ENCODE assay signal across 15 mouse cellular contexts in the genomic region with DNA sequence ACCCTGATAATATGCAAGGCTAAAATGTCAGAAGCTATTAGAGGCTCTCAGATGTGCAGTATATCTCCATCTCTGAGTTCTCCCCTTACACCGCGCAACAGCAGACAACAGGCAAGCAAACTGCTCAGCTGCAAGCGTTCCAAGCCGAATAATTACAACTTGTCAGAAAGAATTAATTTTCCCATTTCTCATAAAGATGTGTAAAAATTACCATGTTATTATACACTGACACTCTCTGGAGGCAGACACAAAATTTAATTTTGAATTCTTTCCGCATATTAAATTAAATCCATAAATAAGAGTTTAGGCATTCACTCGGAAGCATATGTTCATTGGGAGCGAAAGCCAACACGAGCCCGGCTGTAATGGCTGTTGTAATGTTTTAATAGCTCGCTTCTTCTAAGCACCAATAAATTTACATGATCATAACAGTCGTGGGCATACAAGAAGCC.
A peak's percentile ranks its signal among the peaks of the same experiment; 100 is the strongest.
DNase-seq lines count a peak whose midpoint lies in the region; ATAC-seq and TF ChIP-seq lines count a peak whose summit lies in the region.
"Had no signal": no experiment of that assay in that cellular context is flagged by ENCODE, and none has a peak within 500 bp of the region (broad histone marks: within the 10 kb centered on the region; RNA-seq: fewer than 3 reads in every experiment).

No protein-coding gene starts in this region.

- no peak overlapping the region for H3K4me2 ChIP-seq in midbrain, embryonic 13.5 days (replicated peaks)
- no peak overlapping the region for H3K4me2 ChIP-seq in midbrain, embryonic 11.5 days
- peak overlapping the region; percentile 17 for H3K4me2 ChIP-seq in forebrain, embryonic 16.5 days (ENCODE audit: low read length)
- H3K4me2 ChIP-seq in hindbrain, postnatal 0 days (ENCODE audit: low read depth, low read length), result 0 out of 2 replicates have a peak overlapping the region, but pooled peaks have one; percentile 16
- H3K4me2 ChIP-seq in neural tube, embryonic 14.5 days (ENCODE audit: low read depth, low read length), result no peak overlapping the region
- H3K4me2 ChIP-seq: embryonic facial prominence, embryonic 12.5 days; kidney, embryonic 15.5 days; liver, embryonic 13.5 days had no signal

- no peaks in the 10 kb centered on the region for H3K9me3 ChIP-seq in midbrain, embryonic 13.5 days
- no peaks in the 10 kb centered on the region for H3K9me3 ChIP-seq in midbrain, embryonic 11.5 days (ENCODE audit: control insufficient read depth, low read length)
- H3K9me3 ChIP-seq in forebrain, embryonic 16.5 days (ENCODE audit: control insufficient read depth, low read length), result no peaks in the 10 kb centered on the region
- no peaks in the 10 kb centered on the region for H3K9me3 ChIP-seq in hindbrain, postnatal 0 days (ENCODE audit: low read length)
- no peaks in the 10 kb centered on the region for H3K9me3 ChIP-seq in neural tube, embryonic 14.5 days (ENCODE audit: control insufficient read depth, low read length)
- H3K9me3 ChIP-seq: embryonic facial prominence, embryonic 12.5 days; kidney, embryonic 15.5 days; liver, embryonic 13.5 days had no signal

- H3K36me3 ChIP-seq in midbrain, embryonic 13.5 days, result no peaks in the 10 kb centered on the region
- no peaks in the 10 kb centered on the region for H3K36me3 ChIP-seq in midbrain, embryonic 11.5 days (ENCODE audit: control insufficient read depth, insufficient read depth, low read length)
- no peaks in the 10 kb centered on the region for H3K36me3 ChIP-seq in forebrain, embryonic 16.5 days (ENCODE audit: control insufficient read depth, insufficient read depth)
- no peaks in the 10 kb centered on the region for H3K36me3 ChIP-seq in hindbrain, postnatal 0 days (ENCODE audit: insufficient read depth, low read length)
- no peaks in the 10 kb centered on the region for H3K36me3 ChIP-seq in neural tube, embryonic 14.5 days (ENCODE audit: control insufficient read depth, insufficient read depth, low read length)
- H3K36me3 ChIP-seq: embryonic facial prominence, embryonic 12.5 days; G1E; kidney, embryonic 15.5 days; liver, embryonic 13.5 days had no signal

- TF ChIP-seq CTCF in hindbrain, postnatal 0 days (IDR thresholded peaks at IDR 0.05; ENCODE audit: low read depth), result no peak

- H3K27ac ChIP-seq in midbrain, embryonic 13.5 days, result no peak overlapping the region
- no peak overlapping the region for H3K27ac ChIP-seq in midbrain, embryonic 11.5 days (ENCODE audit: low read depth, low read length)
- peak overlapping the region; percentile 89 for H3K27ac ChIP-seq in forebrain, embryonic 16.5 days (ENCODE audit: low read length)
- H3K27ac ChIP-seq in hindbrain, postnatal 0 days, result no peak overlapping the region
- no peak overlapping the region for H3K27ac ChIP-seq in neural tube, embryonic 14.5 days (ENCODE audit: low read depth, low read length)
- H3K27ac ChIP-seq: embryonic facial prominence, embryonic 12.5 days; heart, adult 2 months; kidney, embryonic 15.5 days; liver, embryonic 13.5 days had no signal

- H3K4me3 ChIP-seq in midbrain, embryonic 13.5 days (replicated peaks), result no peak overlapping the region
- no peak overlapping the region for H3K4me3 ChIP-seq in midbrain, embryonic 11.5 days (ENCODE audit: low read depth, low read length)
- H3K4me3 ChIP-seq in forebrain, embryonic 16.5 days (replicated peaks; ENCODE audit: low read length), result no peak overlapping the region
- H3K4me3 ChIP-seq in hindbrain, postnatal 0 days (ENCODE audit: low read length), result no peak overlapping the region
- no peak overlapping the region for H3K4me3 ChIP-seq in neural tube, embryonic 14.5 days (ENCODE audit: low read depth, low read length)
- H3K4me3 ChIP-seq: embryonic facial prominence, embryonic 12.5 days; heart, adult 2 months; kidney, embryonic 15.5 days; liver, embryonic 13.5 days; megakaryocyte, embryonic 14.5 days had no signal

- H3K9ac ChIP-seq in midbrain, embryonic 13.5 days (replicated peaks), result no peak overlapping the region
- H3K9ac ChIP-seq in midbrain, embryonic 11.5 days (ENCODE audit: low read length), result no peak overlapping the region
- no peak overlapping the region for H3K9ac ChIP-seq in forebrain, embryonic 16.5 days (replicated peaks; ENCODE audit: low read depth, low read length)
- no peak overlapping the region for H3K9ac ChIP-seq in hindbrain, postnatal 0 days (replicated peaks; ENCODE audit: low read length)
- no peak overlapping the region for H3K9ac ChIP-seq in neural tube, embryonic 14.5 days (replicated peaks; ENCODE audit: low read depth, low read length)
- H3K9ac ChIP-seq: embryonic facial prominence, embryonic 12.5 days; kidney, embryonic 15.5 days; liver, embryonic 13.5 days had no signal

- ATAC-seq in midbrain, embryonic 13.5 days, result 0 out of 2 replicates have a peak, but pooled peaks have one; percentile 56
- no peak for ATAC-seq in midbrain, embryonic 11.5 days (ENCODE audit: low FRiP score)
- ATAC-seq in forebrain, embryonic 16.5 days, result peak; percentile 93
- ATAC-seq in hindbrain, postnatal 0 days, result peak; percentile 67
- ATAC-seq in neural tube, embryonic 14.5 days (ENCODE audit: low read depth), result peak; percentile 91

- WGBS in midbrain, embryonic 13.5 days, result 72% methylated on average over 11 of the region's 11 CpGs
- WGBS in midbrain, embryonic 11.5 days, result 91% methylated on average over 11 of the region's 11 CpGs
- 40% methylated on average over 11 of the region's 11 CpGs for WGBS in forebrain, embryonic 16.5 days
- 54% methylated on average over 11 of the region's 11 CpGs for WGBS in hindbrain, postnatal 0 days
- WGBS in neural tube, embryonic 14.5 days, result 38% methylated on average over 11 of the region's 11 CpGs

- DNase-seq in midbrain, embryonic 11.5 days (ENCODE audit: low spot score, missing footprints), result no peak
- DNase-seq in hindbrain, postnatal 0 days (ENCODE audit: low spot score), result peak; percentile 60
- no peak for DNase-seq in adrenal gland, postnatal 25 days
- no peak for DNase-seq in retina, embryonic 14.5 days (ENCODE audit: low spot score)
- DNase-seq: adrenal gland, postnatal 10 days; cerebellum, postnatal 36 days; heart, adult 2 months; liver, embryonic 13.5 days had no signal

- H3K27me3 ChIP-seq in midbrain, embryonic 13.5 days, result no peaks in the 10 kb centered on the region
- no peaks in the 10 kb centered on the region for H3K27me3 ChIP-seq in midbrain, embryonic 11.5 days (ENCODE audit: control insufficient read depth, insufficient read depth, low read length)
- no peaks in the 10 kb centered on the region for H3K27me3 ChIP-seq in forebrain, embryonic 16.5 days (replicated peaks; ENCODE audit: control insufficient read depth, insufficient read depth, low read length)
- no peaks in the 10 kb centered on the region for H3K27me3 ChIP-seq in hindbrain, postnatal 0 days (ENCODE audit: insufficient read depth, low read length)
- no peaks in the 10 kb centered on the region; the same call in 1 of the 2 replicates for H3K27me3 ChIP-seq in neural tube, embryonic 14.5 days (ENCODE audit: control insufficient read depth, insufficient read depth, low read length)
- H3K27me3 ChIP-seq: embryonic facial prominence, embryonic 12.5 days; kidney, embryonic 15.5 days; liver, embryonic 13.5 days; megakaryocyte, embryonic 14.5 days had no signal

- H3K4me1 ChIP-seq in midbrain, embryonic 13.5 days (replicated peaks), result no peaks in the 10 kb centered on the region
- H3K4me1 ChIP-seq in midbrain, embryonic 11.5 days (ENCODE audit: control insufficient read depth, insufficient read depth, low read length), result no peaks in the 10 kb centered on the region
- peaks cover 19% of the 10 kb centered on the region for H3K4me1 ChIP-seq in forebrain, embryonic 16.5 days (replicated peaks; ENCODE audit: control insufficient read depth, insufficient read depth, low read length)
- no peaks in the 10 kb centered on the region for H3K4me1 ChIP-seq in hindbrain, postnatal 0 days (ENCODE audit: insufficient read depth, low read length)
- H3K4me1 ChIP-seq in neural tube, embryonic 14.5 days (ENCODE audit: control insufficient read depth, insufficient read depth, low read length), result no peaks in the 10 kb centered on the region
- H3K4me1 ChIP-seq: embryonic facial prominence, embryonic 12.5 days; kidney, embryonic 15.5 days; megakaryocyte, embryonic 14.5 days had no signal

Comparison
In these comparisons a context has a peak if more than half of its experiments do, and no peak if none do; other contexts are left out.
1. H3K4me2 ChIP-seq: peak in forebrain, embryonic 16.5 days (single experiment) and hindbrain, postnatal 0 days (single experiment); none in midbrain, embryonic 13.5 days (single experiment), midbrain, embryonic 11.5 days (single experiment) and neural tube, embryonic 14.5 days (single experiment).